Mouse (Mus musculus) small intestine, adult 2 months (tissue): ENCODE measurements around the gene Batf. TPM values are rescaled to one million over a fixed set of nuclear protein-coding genes. Genes with fewer than 3 reads are reported as not detected.
"Not testable (repeated sequence)": the region's sequence is repeated elsewhere in the genome, so short reads cannot be mapped to it uniquely, and the experiment has no call there.

Experiments used
- H3K27ac ChIP-seq: fragments of 200-500 bp; 2 replicates; pipeline ENCODE4 v1.5.1; 2012; ENCODE audit warnings: low read depth, low read length, control low read depth, inconsistent platforms; ENCODE audit not compliant: insufficient read depth
- H3K27me3 ChIP-seq: fragments of 200-500 bp; 2 replicates; pipeline ENCODE4 v1.6.1; 2012; ENCODE audit warnings: mild to moderate bottlenecking, moderate library complexity, low read length, inconsistent platforms; ENCODE audit not compliant: control insufficient read depth, insufficient read depth
- H3K36me3 ChIP-seq: fragments of 200-500 bp; 2 replicates; pipeline ENCODE4 v1.6.1; 2012; ENCODE audit warnings: mild to moderate bottlenecking, low read length, control low read depth, inconsistent platforms; ENCODE audit not compliant: control insufficient read depth, insufficient read depth
- H3K4me1 ChIP-seq: fragments of 200-500 bp; 2 replicates; pipeline ENCODE4 v1.6.1; 2012; ENCODE audit warnings: low read length, inconsistent platforms, mixed read lengths; ENCODE audit not compliant: control insufficient read depth, insufficient read depth, insufficient read length
- H3K4me3 ChIP-seq: fragments of 200-500 bp; 2 replicates; pipeline ENCODE4 v1.5.1; 2012; ENCODE audit warnings: low read depth, mild to moderate bottlenecking, control low read depth, inconsistent platforms, low read length, moderate library complexity
- CTCF ChIP-seq: fragments of 200-500 bp; IDR thresholded peaks from 2 replicates; pipeline ENCODE4 v1.5.1; 2012; ENCODE audit warnings: low read depth, mild to moderate bottlenecking, control low read depth, inconsistent platforms, low read length, moderate library complexity, mixed read lengths; ENCODE audit not compliant: insufficient replicate concordance, insufficient read length; ENCODE audit errors: extremely low read depth
- POLR2A ChIP-seq: fragments of 200-500 bp; IDR thresholded peaks from 2 replicates; pipeline ENCODE4 v1.6.1; 2012; ENCODE audit warnings: low read depth, mild to moderate bottlenecking, control low read depth, inconsistent platforms, low read length, moderate library complexity
- WGBS: fragments of 180-500 bp; shearing (Covaris S2); methylation state at CpG from one replicate; pipeline ENCODE4 v1.1.7; 2018; 5-methylcytosine and 5-hydroxymethylcytosine counted together
- polyA plus RNA-seq: library from polyadenylated mRNA; depleted of rRNA; stranded (reverse); fragments of >200 nt; gene quantifications from 2 replicates; pipeline ENCODE4 v1.2.3, GENCODE M21; 2012

The Batf gene
- polyA plus RNA-seq, 1 experiment = 7.1 TPM

- TF ChIP-seq POLR2A (no peak), CTCF (no peak)
- Histone ChIP-seq H3K36me3 (peaks cover 5% of the 10 kb centered on the region; the same call in 1 of the 2 replicates), H3K4me3 (no peak overlapping the region), H3K27ac (no peak overlapping the region), H3K4me1 (peaks cover 16% of the 10 kb centered on the region), H3K27me3 (no peaks in the 10 kb centered on the region)
- 59% methylated on average over 5 of the region's 5 CpGs for WGBS
These were observed 42.7 kb upstream of the Batf start for GRCm38 (mm10) chr12:85643735-85644134.

- TF ChIP-seq POLR2A = no peak
- peak; percentile 44; the same call in 1 of the 2 replicates for TF ChIP-seq CTCF
- 86% methylated on average over 4 of the region's 4 CpGs for WGBS
- H3K36me3 ChIP-seq = no peaks in the 10 kb centered on the region
- no peak overlapping the region for H3K4me3 ChIP-seq
- peaks cover 10% of the 10 kb centered on the region; the same call in 1 of the 2 replicates for H3K4me1 ChIP-seq
- H3K27ac ChIP-seq = no peak overlapping the region
- H3K27me3 ChIP-seq = no peaks in the 10 kb centered on the region
These were observed 40.8 kb upstream of the Batf start for GRCm38 (mm10) chr12:85645664-85646063.

- no peaks in the 10 kb centered on the region for H3K27me3 ChIP-seq
- no peak overlapping the region for H3K4me3 ChIP-seq
- WGBS = 23% methylated on average over 10 of the region's 10 CpGs
- TF ChIP-seq CTCF = peak; percentile 50; the same call in 1 of the 2 replicates
- no peak for TF ChIP-seq POLR2A
- no peaks in the 10 kb centered on the region for H3K36me3 ChIP-seq
- H3K27ac ChIP-seq = no peak overlapping the region
- H3K4me1 ChIP-seq = no peaks in the 10 kb centered on the region
These were observed 39.1 kb upstream of the Batf start for GRCm38 (mm10) chr12:85647346-85647745.

GRCm38 (mm10) chr12:85647955-85648354 lies 38.5 kb upstream of the Batf start:
- WGBS = 73% methylated on average over 1 of the region's 1 CpGs
- H3K36me3 ChIP-seq = no peaks in the 10 kb centered on the region
- no peaks in the 10 kb centered on the region for H3K4me1 ChIP-seq
- H3K27me3 ChIP-seq = no peaks in the 10 kb centered on the region
- H3K4me3 ChIP-seq = no peak overlapping the region
- TF ChIP-seq POLR2A (no peak), CTCF (no peak)
- no peak overlapping the region for H3K27ac ChIP-seq

GRCm38 (mm10) chr12:85659319-85659718 lies 27.1 kb upstream of the Batf start:
- Histone ChIP-seq H3K4me3 (no peak overlapping the region), H3K27me3 (no peaks in the 10 kb centered on the region), H3K4me1 (no peaks in the 10 kb centered on the region; the same call in 1 of the 2 replicates), H3K27ac (no peak overlapping the region), H3K36me3 (no peaks in the 10 kb centered on the region)
- TF ChIP-seq POLR2A (no peak), CTCF (no peak)
- 19% methylated on average over 2 of the region's 2 CpGs for WGBS

GRCm38 (mm10) chr12:85660855-85661254 lies 25.6 kb upstream of the Batf start:
- H3K4me1 ChIP-seq = no peaks in the 10 kb centered on the region; the same call in 1 of the 2 replicates
- H3K4me3 ChIP-seq = no peak overlapping the region
- no peak overlapping the region for H3K27ac ChIP-seq
- WGBS = 47% methylated on average over 12 of the region's 12 CpGs
- no peak for TF ChIP-seq POLR2A
- TF ChIP-seq CTCF = no peak
- no peaks in the 10 kb centered on the region for H3K27me3 ChIP-seq
- no peaks in the 10 kb centered on the region for H3K36me3 ChIP-seq

GRCm38 (mm10) chr12:85662232-85662631 lies 24.2 kb upstream of the Batf start:
- H3K4me3 ChIP-seq, H3K27ac ChIP-seq, H3K36me3 ChIP-seq, H3K4me1 ChIP-seq, H3K27me3 ChIP-seq: not testable (repeated sequence)
- WGBS = 80% methylated on average over 8 of the region's 8 CpGs

GRCm38 (mm10) chr12:85662896-85663295 lies 23.6 kb upstream of the Batf start:
- WGBS = 9% methylated on average over 9 of the region's 9 CpGs
- Histone ChIP-seq H3K27me3 (no peaks in the 10 kb centered on the region), H3K4me3 (no peak overlapping the region), H3K27ac (no peak overlapping the region), H3K4me1 (no peaks in the 10 kb centered on the region; the same call in 1 of the 2 replicates), H3K36me3 (no peaks in the 10 kb centered on the region)
- TF ChIP-seq CTCF (peak; percentile 77; the same call in 1 of the 2 replicates), POLR2A (no peak)
